Mouse (Mus musculus): ENCODE results near the gene Rpl9-ps6.
"Not testable (repeated sequence)": the region's sequence is repeated elsewhere in the genome, so short reads cannot be mapped to it uniquely, and the experiment has no call there.

Rpl9-ps6 gene

DNA sequence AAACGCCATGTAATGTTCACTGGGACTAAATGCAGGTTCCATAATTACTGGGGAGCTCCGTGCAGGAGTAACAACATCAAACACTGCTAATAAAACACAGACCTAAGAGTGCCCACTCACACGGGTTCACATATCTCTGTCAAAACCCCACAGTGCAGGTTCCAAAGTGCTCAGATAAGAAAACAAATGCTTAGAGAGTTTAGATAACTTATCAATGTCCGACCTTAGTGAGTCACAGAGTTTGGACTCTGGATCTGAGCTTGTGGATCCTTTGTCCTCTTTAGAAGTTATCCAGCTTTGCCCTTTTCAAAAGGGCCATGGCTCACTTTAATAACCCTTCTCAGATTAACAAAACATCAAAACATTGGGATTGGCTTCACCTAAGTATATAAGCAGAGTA lies 15.1 kb upstream of the Rpl9-ps6 start:
- in situ Hi-C loops (cut with MseI, MboI) = no loop called here

GRCm38 (mm10) chr19:32480791-32481442 lies 14.5 kb upstream of the Rpl9-ps6 start:
- in situ Hi-C loops (cut with MseI, MboI) = no loop called here

DNA sequence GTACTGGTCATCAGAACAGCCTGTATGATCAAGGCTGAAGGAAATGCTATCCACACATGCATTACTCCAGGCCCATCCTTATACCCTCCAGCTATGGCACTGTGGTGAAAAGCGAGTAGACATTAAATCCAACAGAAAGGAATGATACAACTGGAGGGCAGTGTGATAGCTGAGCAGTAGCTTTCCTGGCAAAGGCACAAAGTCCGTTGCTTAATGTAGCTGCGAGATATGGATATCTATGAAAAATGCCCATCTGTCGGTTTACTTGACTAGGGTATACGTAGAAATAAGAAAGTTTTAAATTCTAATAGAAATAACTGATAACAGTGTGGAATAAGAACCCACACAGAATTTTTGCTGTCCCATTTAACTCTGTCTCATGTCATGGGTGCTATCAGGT lies 13.9 kb upstream of the Rpl9-ps6 start:
- in situ Hi-C loops (cut with MseI, MboI) = no loop called here

DNA sequence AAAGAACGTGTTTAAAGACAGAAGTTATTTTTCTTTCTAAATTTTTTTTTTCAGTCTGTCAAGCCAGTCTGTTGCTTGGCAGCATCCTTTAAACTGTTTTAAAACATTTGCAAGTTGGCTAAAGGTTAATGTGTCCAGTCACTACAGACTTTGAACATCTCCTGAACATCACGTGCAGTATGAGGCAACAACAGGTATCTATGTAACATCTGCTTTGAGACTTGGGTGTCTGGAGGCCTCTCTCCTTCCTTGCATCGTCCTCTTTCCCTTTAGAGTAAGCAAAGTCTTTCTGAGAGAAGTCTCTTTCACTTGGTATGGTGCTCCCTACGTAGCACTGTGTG lies 10.3 kb upstream of the Rpl9-ps6 start:
- in situ Hi-C loops (cut with MseI, MboI) = no loop called here

- in situ Hi-C loops (cut with MseI, MboI) = no loop called here
These were observed 9.8 kb upstream of the Rpl9-ps6 start for GRCm38 (mm10) chr19:32476016-32476711.

GRCm38 (mm10) chr19:32470570-32471263 lies 4.3 kb upstream of the Rpl9-ps6 start:
- in situ Hi-C loops (cut with MseI, MboI) = no loop called here

DNA sequence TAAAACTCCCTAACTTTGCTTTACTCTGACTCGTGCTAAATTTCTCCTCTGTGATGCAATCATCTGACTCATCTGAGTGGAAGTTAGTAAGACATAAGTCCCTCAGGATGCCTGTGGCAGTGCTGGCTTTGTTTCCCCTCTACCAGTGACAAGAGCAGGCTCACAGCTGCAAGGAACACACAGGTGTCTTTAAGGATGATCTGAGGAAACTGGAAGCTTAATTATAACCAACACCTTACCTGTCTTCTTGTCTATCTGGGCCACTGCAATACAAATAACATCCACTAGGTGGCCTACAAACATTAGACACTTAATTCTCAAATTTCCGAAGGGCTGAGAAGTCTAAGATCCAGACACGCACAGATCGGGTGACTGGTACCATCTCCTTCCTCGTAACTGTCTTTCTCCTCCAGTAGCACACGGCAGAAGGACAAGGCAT lies 3.7 kb upstream of the Rpl9-ps6 start:
- in situ Hi-C loops (cut with MseI, MboI) = no loop called here

DNA sequence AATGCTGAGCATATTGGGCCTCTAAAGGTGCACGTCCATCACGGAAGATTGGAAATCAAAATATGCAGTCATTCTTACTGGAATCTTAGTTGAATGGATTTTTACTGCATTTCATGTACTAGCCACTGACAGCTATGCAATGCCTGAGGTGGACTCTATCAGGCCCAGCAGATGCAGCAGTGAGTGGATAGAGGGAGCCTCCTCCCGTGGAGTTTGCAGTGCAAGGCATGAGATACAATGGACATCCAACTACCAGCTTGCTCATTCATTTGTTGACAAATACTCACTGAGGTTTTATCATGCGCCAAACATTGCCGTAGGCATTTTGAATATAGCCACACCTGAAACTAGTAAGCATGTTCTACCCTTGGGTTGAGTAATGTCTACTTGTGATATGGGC lies 947 bp upstream of the Rpl9-ps6 start:
- in situ Hi-C loops (cut with MseI, MboI) = no loop called here

DNA sequence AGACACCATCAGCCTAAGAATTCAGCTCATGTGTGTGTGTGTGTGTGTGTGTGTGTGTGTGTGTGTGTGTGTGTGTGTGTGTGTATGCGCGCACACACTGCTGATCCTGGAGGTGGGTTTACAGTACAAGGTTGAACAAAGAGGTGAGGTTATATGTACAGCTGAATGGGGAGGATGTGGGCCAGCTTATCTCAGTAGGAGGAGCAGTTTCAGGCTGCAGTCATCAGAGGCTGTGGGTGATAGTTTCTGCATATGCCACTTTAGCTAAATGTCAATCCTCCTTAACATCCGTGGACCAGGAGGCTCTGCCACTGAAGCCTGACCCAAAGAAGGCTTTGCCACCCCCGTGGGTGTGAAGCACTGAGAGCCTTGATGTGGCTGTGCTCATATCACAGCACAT lies 1.1 kb downstream of the Rpl9-ps6 start:
- in situ Hi-C loops (cut with MseI, MboI) = no loop called here

DNA sequence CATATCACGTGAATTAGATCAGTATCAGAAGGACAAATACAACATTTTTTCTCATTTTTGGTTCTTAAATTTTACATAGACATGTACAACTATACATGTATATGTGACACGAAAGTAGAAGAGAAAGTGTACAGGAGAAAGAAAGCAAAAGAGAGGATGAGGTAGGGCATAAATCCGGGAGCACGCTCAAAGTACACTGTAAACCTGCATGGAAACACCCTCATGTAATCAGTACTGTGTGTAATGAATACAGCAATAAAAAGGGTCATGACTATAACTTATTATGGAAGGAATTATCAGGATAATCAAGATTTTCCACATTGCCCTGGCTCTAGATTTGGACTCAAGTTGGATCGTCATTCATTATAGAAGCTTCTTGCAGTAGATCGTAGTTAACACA lies 3.3 kb downstream of the Rpl9-ps6 start:
- in situ Hi-C loops (cut with MseI, MboI) = no loop called here

DNA sequence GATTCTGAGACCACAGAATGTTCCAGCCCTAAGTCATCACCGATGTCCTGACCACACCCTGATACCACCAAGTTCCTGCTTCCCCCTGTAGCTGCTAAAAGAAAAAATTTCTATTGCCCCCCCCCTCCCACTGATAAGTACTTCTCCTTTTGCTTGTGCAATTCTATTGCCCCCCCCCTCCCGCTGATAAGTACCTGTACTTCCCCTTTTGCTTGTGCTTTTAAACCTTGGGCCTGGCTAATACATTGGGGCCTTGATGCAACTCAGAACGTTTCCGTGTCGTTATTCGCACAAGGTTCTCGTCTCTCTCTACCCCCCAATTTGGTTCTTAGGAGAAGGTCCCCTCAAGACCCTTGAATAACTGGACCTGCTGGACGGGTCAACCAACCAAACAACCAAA lies 8.7 kb downstream of the Rpl9-ps6 start:
- in situ Hi-C loops (cut with MseI, MboI) = not testable (repeated sequence)

DNA sequence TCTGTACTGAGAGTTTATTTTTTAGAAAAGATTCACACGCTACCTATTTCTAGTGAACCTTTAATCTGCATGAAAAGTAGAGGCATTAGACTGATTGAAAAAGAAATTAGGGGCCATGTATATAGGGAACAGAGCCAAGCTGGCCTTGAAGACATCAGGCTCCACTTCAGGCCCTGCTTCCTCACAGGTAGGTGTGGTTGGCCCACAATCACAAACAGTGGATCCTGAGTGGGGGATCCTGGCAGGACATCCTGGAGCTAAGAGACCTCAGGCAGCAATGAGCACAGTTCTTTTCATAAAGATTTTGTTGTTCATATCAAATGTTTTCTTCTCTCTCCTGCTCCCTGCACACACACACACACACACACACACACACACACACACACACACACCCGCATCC lies 9.6 kb downstream of the Rpl9-ps6 start:
- in situ Hi-C loops (cut with MseI, MboI) = no loop called here

DNA sequence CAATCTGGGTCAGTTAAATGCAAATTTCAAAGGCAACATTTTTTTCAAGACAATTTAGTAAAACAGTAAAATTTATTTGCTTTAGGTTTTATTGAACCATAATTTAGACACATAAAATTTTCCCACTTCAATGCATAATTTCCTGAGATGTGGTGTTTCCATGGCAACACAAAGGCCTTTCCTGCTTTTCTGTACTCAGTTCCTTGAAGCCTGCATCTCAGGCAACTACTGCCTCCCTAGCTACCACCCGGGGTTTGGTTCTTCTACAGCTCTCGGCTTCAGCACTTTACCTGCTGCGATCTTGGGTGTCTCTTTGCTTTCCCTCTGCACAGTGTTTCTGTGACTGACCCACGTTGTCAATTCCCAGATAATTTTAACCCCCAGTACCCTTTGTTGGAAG lies 14.1 kb downstream of the Rpl9-ps6 start:
- in situ Hi-C loops (cut with MseI, MboI) = no loop called here

DNA sequence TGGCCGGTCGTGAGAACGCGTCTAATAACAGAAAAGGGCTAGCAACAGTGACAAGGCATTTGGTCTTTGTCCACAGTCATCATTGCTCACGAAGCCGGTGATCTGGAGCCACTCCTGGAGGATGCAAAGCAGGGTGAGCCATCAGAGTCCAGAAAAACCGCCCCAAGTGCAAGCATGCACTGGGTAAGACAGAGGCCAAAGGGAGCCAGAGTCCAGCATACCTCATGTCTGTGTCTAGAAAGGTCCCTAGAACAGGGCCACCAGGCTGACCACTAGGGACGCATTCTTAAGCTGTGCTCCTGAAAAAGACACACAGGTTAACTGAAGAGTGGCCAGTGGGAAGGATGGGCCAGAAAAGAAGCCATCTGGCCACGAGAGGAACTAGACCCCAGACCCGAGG lies 17.4 kb downstream of the Rpl9-ps6 start:
- in situ Hi-C loops (cut with MseI, MboI) = no loop called here

DNA sequence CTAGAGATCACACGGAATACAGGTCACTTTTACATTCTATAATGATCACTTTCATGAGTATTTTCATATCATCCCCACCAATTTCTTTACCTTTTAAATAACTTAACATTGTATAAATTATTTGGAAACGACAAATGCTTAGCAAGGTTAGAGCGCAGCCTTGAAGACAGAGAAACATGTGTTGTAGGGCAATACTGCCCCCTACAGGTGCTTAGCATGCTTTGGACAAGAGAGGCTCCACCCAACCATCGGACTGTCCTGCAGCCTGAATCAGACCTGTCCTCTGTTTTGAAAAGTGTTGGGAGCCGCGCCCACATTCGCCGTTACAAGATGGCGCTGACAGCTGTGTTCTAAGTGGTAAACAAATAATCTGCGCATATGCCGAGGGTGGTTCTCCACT lies 24.8 kb downstream of the Rpl9-ps6 start:
- in situ Hi-C loops (cut with MseI, MboI) = no loop called here

DNA sequence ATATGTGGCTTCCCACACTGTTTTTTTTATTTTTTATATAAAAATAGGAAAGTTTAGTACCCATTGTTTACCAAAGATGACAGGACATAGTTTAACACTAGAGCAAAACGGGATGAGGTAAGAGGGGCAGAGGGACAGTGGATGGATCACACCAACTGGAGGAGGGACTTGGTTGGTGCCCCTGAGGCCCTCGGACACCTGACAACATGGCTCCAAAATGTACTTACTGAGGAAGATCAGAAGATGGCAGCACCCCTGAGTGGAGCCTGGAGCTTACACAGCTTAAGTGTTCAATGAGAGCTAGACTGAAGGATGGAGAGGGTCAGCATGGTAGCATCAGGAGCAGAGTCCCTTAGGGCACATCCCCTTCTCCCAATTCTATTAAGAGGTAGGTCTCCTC lies 27.0 kb downstream of the Rpl9-ps6 start:
- in situ Hi-C loops (cut with MseI, MboI) = no loop called here

DNA sequence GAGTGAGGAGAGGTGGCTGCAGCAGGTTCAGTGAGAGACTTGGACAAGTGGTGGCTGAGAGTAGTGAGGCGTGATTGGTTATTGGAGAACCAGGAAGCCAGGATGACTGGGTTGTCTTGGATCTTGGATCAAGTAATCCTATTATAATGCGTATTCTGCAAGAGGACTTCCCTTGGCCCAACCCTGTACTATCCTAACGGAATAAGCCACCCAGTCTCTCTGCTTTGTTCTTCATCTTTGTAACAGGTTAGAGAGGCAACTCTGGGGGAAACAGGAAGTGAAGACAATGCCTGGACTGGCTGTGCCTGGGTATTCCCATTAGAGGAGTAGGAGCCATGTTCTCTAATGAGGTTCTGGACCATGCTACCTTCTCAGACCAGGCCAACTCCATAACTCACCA lies 40.5 kb downstream of the Rpl9-ps6 start:
- in situ Hi-C loops (cut with MseI, MboI) = no loop called here

- in situ Hi-C loops (cut with MseI, MboI) = no loop called here
These were observed 41.7 kb downstream of the Rpl9-ps6 start for GRCm38 (mm10) chr19:32424706-32425105.

GRCm38 (mm10) chr19:32419069-32419468 lies 47.3 kb downstream of the Rpl9-ps6 start:
- in situ Hi-C loops (cut with MseI, MboI) = no loop called here

DNA sequence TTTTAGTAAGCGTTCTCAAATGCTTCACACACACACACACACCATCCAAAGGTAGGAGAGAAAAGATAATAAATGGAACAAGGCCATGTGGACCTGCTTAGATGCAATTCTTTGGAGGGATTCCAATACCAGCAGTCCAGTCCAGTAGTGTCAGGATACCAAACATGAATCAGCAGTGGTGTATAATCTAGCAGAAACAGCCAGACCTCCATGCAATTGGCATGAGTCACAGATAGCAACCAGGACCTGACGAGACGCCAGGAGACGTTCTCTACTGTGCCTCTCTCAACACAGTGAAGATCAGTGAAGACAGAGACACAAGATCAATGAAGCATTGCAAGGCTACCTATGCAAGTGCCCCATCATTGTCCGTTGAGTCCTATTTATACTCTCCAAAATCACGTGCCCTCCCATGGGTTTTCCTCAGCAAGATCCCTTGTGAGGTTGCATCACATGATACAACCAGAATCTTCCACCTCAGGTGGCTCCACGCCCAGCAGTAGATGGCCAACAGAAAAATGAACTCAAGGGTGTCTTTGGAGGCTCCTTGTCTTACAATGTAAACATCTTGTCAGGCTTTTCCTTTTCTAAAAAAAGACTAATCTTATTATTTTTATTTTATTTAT lies 49.6 kb downstream of the Rpl9-ps6 start:
- in situ Hi-C loops (cut with MseI, MboI) = no loop called here

All from mouse trophoblast stem cell (cell line).